Mouse (Mus musculus): Measurements from ENCODE around the gene Drosha.

GRCm38 (mm10) chr15:12856780-12857179, 32.2 kb downstream of the Drosha start:
- TF ChIP-seq GATA1 (IDR thresholded peaks at IDR 0.05; ENCODE audit: borderline replicate concordance, low read length) (no peak), FLI1 (IDR thresholded peaks at IDR 0.05; ENCODE audit: low read length) (no peak)
